Comparison of ENCODE assay signal across 10 mouse cellular contexts in genomic region chr5:26006937-26007695, GRCm38 (mm10). TPM values are rescaled to one million over a fixed set of nuclear protein-coding genes. Genes with fewer than 3 reads are reported as not detected.
DNase-seq lines count a peak whose midpoint lies in the region; ATAC-seq lines count a peak whose summit lies in the region.
"Not testable (repeated sequence)": the region's sequence is repeated elsewhere in the genome, so short reads cannot be mapped to it uniquely, and the experiment has no call there.
"Had no signal": no experiment of that assay in that cellular context is flagged by ENCODE, and none has a peak within 500 bp of the region (broad histone marks: within the 10 kb centered on the region; RNA-seq: fewer than 3 reads in every experiment).

No protein-coding gene starts in this region.

- peak; percentile 90 for ATAC-seq in forebrain, embryonic 16.5 days
- not testable (repeated sequence) for ATAC-seq in liver, embryonic 15.5 days (ENCODE audit: insufficient read depth)
- peak; percentile 93 for ATAC-seq in neural tube, embryonic 13.5 days (ENCODE audit: low read depth)

- not testable (repeated sequence) for H3K4me1 ChIP-seq in forebrain, embryonic 16.5 days (replicated peaks; ENCODE audit: control insufficient read depth, insufficient read depth, low read length); liver, embryonic 15.5 days (replicated peaks); neural tube, embryonic 13.5 days (replicated peaks)

- WGBS in forebrain, embryonic 16.5 days = 17% methylated on average over 41 of the region's 45 CpGs
- WGBS in liver, embryonic 15.5 days (ENCODE audit: insufficient replicate concordance) = 17% methylated on average over 43 of the region's 45 CpGs
- 20% methylated on average over 45 of the region's 45 CpGs for WGBS in neural tube, embryonic 13.5 days

- H3K27ac ChIP-seq in forebrain, embryonic 16.5 days (ENCODE audit: low read length); liver, embryonic 15.5 days (replicated peaks); neural tube, embryonic 13.5 days (replicated peaks): not testable (repeated sequence)

- H3K9ac ChIP-seq in forebrain, embryonic 16.5 days (replicated peaks; ENCODE audit: low read depth, low read length) = peak overlapping the region; percentile 27
- not testable (repeated sequence) for H3K9ac ChIP-seq in liver, embryonic 15.5 days
- peak overlapping the region; percentile 1 for H3K9ac ChIP-seq in neural tube, embryonic 13.5 days

- H3K36me3 ChIP-seq in forebrain, embryonic 16.5 days (ENCODE audit: control insufficient read depth, insufficient read depth); liver, embryonic 15.5 days (replicated peaks); neural tube, embryonic 13.5 days: not testable (repeated sequence)

- DNase-seq in R1 (ENCODE audit: low read depth, low spot score) = peak; percentile 84
- peak; percentile 70 for DNase-seq in cerebellum, postnatal 25 days
- peak; percentile 5 for DNase-seq in heart, postnatal 4 days
- peak; percentile 44 for DNase-seq in layer of hippocampus, adult 9-11 months
- DNase-seq in testis, postnatal 10 days (ENCODE audit: low spot score) = peak; percentile 69

- H3K27me3 ChIP-seq in forebrain, embryonic 16.5 days (replicated peaks; ENCODE audit: control insufficient read depth, insufficient read depth, low read length); liver, embryonic 15.5 days; neural tube, embryonic 13.5 days: not testable (repeated sequence)

- not testable (repeated sequence) for H3K9me3 ChIP-seq in forebrain, embryonic 16.5 days (ENCODE audit: control insufficient read depth, low read length); liver, embryonic 15.5 days (replicated peaks); neural tube, embryonic 13.5 days

- peak overlapping the region; percentile 39 for H3K4me3 ChIP-seq in forebrain, embryonic 16.5 days (replicated peaks; ENCODE audit: low read length)
- H3K4me3 ChIP-seq in liver, embryonic 15.5 days (replicated peaks) = not testable (repeated sequence)
- H3K4me3 ChIP-seq in neural tube, embryonic 13.5 days = peak overlapping the region; percentile 31

- peak overlapping the region; percentile 56 for H3K4me2 ChIP-seq in forebrain, embryonic 16.5 days (ENCODE audit: low read length)
- H3K4me2 ChIP-seq in liver, embryonic 15.5 days = 0 out of 2 replicates have a peak overlapping the region, but pooled peaks have one; percentile 0
- peak overlapping the region; percentile 52 for H3K4me2 ChIP-seq in neural tube, embryonic 13.5 days

RNA-seq across cellular contexts. Expression of gene Gm1979, which starts 2.5 kb away (rescaled TPM):
- polyA plus RNA-seq in forebrain, embryonic 16.5 days (2015; fragmentation: Nextera tagmentation; extraction: Ambion mirVana) = 0.29 TPM in 1 of 2 replicates, not detected in the other
- not detected for total RNA-seq in heart, postnatal 4 days (2021)
- not detected in 2 replicates for polyA plus RNA-seq in liver, embryonic 15.5 days (2015; fragmentation: Nextera tagmentation; extraction: Ambion mirVana)
- polyA plus RNA-seq in neural tube, embryonic 13.5 days (2015; fragmentation: Nextera tagmentation; extraction: Ambion mirVana) = not detected in 2 replicates
- total RNA-seq: CH12.LX had no signal
- polyA plus RNA-seq: erythroblast, embryonic 14.5 days had no signal

RNA-seq across cellular contexts. Expression of gene Gm5862, which starts 15.6 kb away (rescaled TPM):
- not detected in 2 replicates for polyA plus RNA-seq in forebrain, embryonic 16.5 days (2015; fragmentation: Nextera tagmentation; extraction: Ambion mirVana)
- total RNA-seq in heart, postnatal 4 days (2021) = not detected
- not detected in 2 replicates for polyA plus RNA-seq in liver, embryonic 15.5 days (2015; fragmentation: Nextera tagmentation; extraction: Ambion mirVana)
- polyA plus RNA-seq in neural tube, embryonic 13.5 days (2015; fragmentation: Nextera tagmentation; extraction: Ambion mirVana) = not detected in 2 replicates
- total RNA-seq: CH12.LX had no signal
- polyA plus RNA-seq: erythroblast, embryonic 14.5 days had no signal

RNA-seq across cellular contexts. Expression of gene Gm21698, which starts 18.7 kb away (rescaled TPM):
- 0.28 TPM in 1 of 2 replicates, not detected in the other for polyA plus RNA-seq in forebrain, embryonic 16.5 days (2015; fragmentation: Nextera tagmentation; extraction: Ambion mirVana)
- total RNA-seq in heart, postnatal 4 days (2021) = not detected
- polyA plus RNA-seq in liver, embryonic 15.5 days (2015; fragmentation: Nextera tagmentation; extraction: Ambion mirVana) = not detected in 2 replicates
- 0.20 TPM in 1 of 2 replicates, not detected in the other for polyA plus RNA-seq in neural tube, embryonic 13.5 days (2015; fragmentation: Nextera tagmentation; extraction: Ambion mirVana)
- total RNA-seq: CH12.LX had no signal
- polyA plus RNA-seq: erythroblast, embryonic 14.5 days had no signal

RNA-seq across cellular contexts. Expression of gene Speer4a, which starts 32.2 kb away (rescaled TPM):
- 0.19 TPM in 1 of 2 replicates, not detected in the other for polyA plus RNA-seq in forebrain, embryonic 16.5 days (2015; fragmentation: Nextera tagmentation; extraction: Ambion mirVana)
- not detected for total RNA-seq in heart, postnatal 4 days (2021)
- polyA plus RNA-seq in liver, embryonic 15.5 days (2015; fragmentation: Nextera tagmentation; extraction: Ambion mirVana) = not detected in 2 replicates
- not detected in 2 replicates for polyA plus RNA-seq in neural tube, embryonic 13.5 days (2015; fragmentation: Nextera tagmentation; extraction: Ambion mirVana)
- total RNA-seq: CH12.LX had no signal
- polyA plus RNA-seq: erythroblast, embryonic 14.5 days had no signal

RNA-seq across cellular contexts. Expression of gene Gm21680, which starts 34.7 kb away (rescaled TPM):
- 0.11 TPM in 1 of 2 replicates, not detected in the other for polyA plus RNA-seq in forebrain, embryonic 16.5 days (2015; fragmentation: Nextera tagmentation; extraction: Ambion mirVana)
- not detected for total RNA-seq in heart, postnatal 4 days (2021)
- polyA plus RNA-seq in liver, embryonic 15.5 days (2015; fragmentation: Nextera tagmentation; extraction: Ambion mirVana) = not detected in 2 replicates
- not detected in 2 replicates for polyA plus RNA-seq in neural tube, embryonic 13.5 days (2015; fragmentation: Nextera tagmentation; extraction: Ambion mirVana)
- total RNA-seq: CH12.LX had no signal
- polyA plus RNA-seq: erythroblast, embryonic 14.5 days had no signal

Comparison
In these comparisons a context has a peak if more than half of its experiments do, and no peak if none do; other contexts are left out.
1. DNase-seq: peak in every context shown above with its lines; median percentile 84 in R1; 70 in cerebellum, postnatal 25 days; 69 in testis, postnatal 10 days; 44 in layer of hippocampus, adult 9-11 months; 5 in heart, postnatal 4 days.
2. H3K4me2 ChIP-seq: peak in every context shown above with its lines; median percentile 56 in forebrain, embryonic 16.5 days; 52 in neural tube, embryonic 13.5 days; 0 in liver, embryonic 15.5 days.